Mouse (Mus musculus) kidney, embryonic 15.5 days (tissue): Measurements from ENCODE around the gene Gm21861. TPM values are rescaled to one million over a fixed set of nuclear protein-coding genes. Genes with fewer than 3 reads are reported as not detected.
"Not testable (repeated sequence)": the region's sequence is repeated elsewhere in the genome, so short reads cannot be mapped to it uniquely, and the experiment has no call there.

ENCODE experiments used
- ATAC-seq: fragments of 200-750 bp; cut with Nextera tagmentation; replicated peaks from 2 replicates; pipeline ENCODE4 v1.8.0; 2017; ENCODE audit warnings: moderate TSS enrichment; ENCODE audit not compliant: low FRiP score
- H3K27ac ChIP-seq: fragments of 300-500 bp; sonication (generic); 2 replicates; pipeline ENCODE4 v1.5.1; 2015; ENCODE audit warnings: mild to moderate bottlenecking, inconsistent platforms
- H3K27me3 ChIP-seq: fragments of 300-500 bp; sonication (generic); 2 replicates; pipeline ENCODE4 v1.6.1; 2015; ENCODE audit warnings: inconsistent platforms
- H3K36me3 ChIP-seq: fragments of 300-500 bp; sonication (generic); 2 replicates; pipeline ENCODE4 v1.6.1; 2015; ENCODE audit warnings: inconsistent platforms
- H3K4me1 ChIP-seq: fragments of 300-500 bp; sonication (generic); 2 replicates; pipeline ENCODE4 v1.6.1; 2015; ENCODE audit warnings: inconsistent platforms
- H3K4me2 ChIP-seq: fragments of 300-500 bp; sonication (generic); 2 replicates; pipeline ENCODE4 v1.6.1; 2015; ENCODE audit warnings: moderate library complexity, mild to moderate bottlenecking, inconsistent platforms
- H3K4me3 ChIP-seq: fragments of 300-500 bp; sonication (generic); replicated peaks from 2 replicates; pipeline ENCODE4 v1.5.1; 2015; ENCODE audit warnings: mild to moderate bottlenecking, inconsistent platforms
- H3K9ac ChIP-seq: fragments of 300-500 bp; sonication (generic); 2 replicates; pipeline ENCODE4 v1.6.1; 2015; ENCODE audit warnings: mild to moderate bottlenecking, inconsistent platforms
- H3K9me3 ChIP-seq: fragments of 300-500 bp; sonication (generic); replicated peaks from 2 replicates; pipeline ENCODE4 v1.6.1; 2016; ENCODE audit warnings: inconsistent platforms
- WGBS: fragments of 180-500 bp; shearing (Covaris S2); methylation state at CpG from one replicate; pipeline ENCODE4 v1.1.7; 2015; ENCODE audit warnings: mixed read lengths; 5-methylcytosine and 5-hydroxymethylcytosine counted together
- polyA plus RNA-seq: library from polyadenylated mRNA; unstranded; fragments of >200 nt; fragmentation: Nextera tagmentation; extraction: Ambion mirVana; gene quantifications from 2 replicates; pipeline ENCODE4 v1.2.1, GENCODE M21; 2015

Gene Gm21861
- not detected in 2 replicates for polyA plus RNA-seq

DNA sequence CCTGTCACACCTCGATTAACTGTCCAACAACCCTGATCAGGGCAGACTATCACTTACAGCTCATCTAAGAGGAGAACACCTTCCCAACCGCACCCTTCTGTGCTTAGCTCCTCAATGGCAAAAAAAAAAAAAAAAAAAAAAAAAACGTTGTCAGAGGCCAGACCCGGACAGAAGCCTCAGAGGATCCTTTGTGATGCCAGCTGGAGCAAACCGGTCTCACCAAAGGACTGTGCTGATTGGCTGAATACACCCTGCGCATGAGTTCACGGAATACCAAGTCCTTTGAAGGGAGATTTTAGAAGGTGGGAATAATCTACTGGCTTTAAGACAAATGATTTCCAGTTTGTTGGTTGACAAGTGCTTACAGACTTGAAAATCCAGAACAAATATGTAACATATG, at the start of gene Gm21861:
Gene Gm21861, minus strand, starts transcription at position 101 of the 400 bp plus-strand sequence.
- not testable (repeated sequence) for H3K27ac ChIP-seq, H3K9ac ChIP-seq, ATAC-seq, H3K9me3 ChIP-seq, H3K36me3 ChIP-seq, H3K27me3 ChIP-seq, H3K4me1 ChIP-seq, H3K4me3 ChIP-seq, H3K4me2 ChIP-seq
- no CpG with 5 or more reads among the region's 7 CpGs for WGBS
